Mouse (Mus musculus) kidney, embryonic 15.5 days (tissue): ENCODE results near the gene Osbpl10. TPM values are rescaled to one million over a fixed set of nuclear protein-coding genes. Genes with fewer than 3 reads are reported as not detected.
"Not testable (repeated sequence)": the region's sequence is repeated elsewhere in the genome, so short reads cannot be mapped to it uniquely, and the experiment has no call there.

ENCODE experiments used
- ATAC-seq: fragments of 200-750 bp; cut with Nextera tagmentation; replicated peaks from 2 replicates; pipeline ENCODE4 v1.8.0; 2017; ENCODE audit warnings: moderate TSS enrichment; ENCODE audit not compliant: low FRiP score
- H3K27ac ChIP-seq: fragments of 300-500 bp; sonication (generic); 2 replicates; pipeline ENCODE4 v1.5.1; 2015; ENCODE audit warnings: mild to moderate bottlenecking, inconsistent platforms
- H3K27me3 ChIP-seq: fragments of 300-500 bp; sonication (generic); 2 replicates; pipeline ENCODE4 v1.6.1; 2015; ENCODE audit warnings: inconsistent platforms
- H3K36me3 ChIP-seq: fragments of 300-500 bp; sonication (generic); 2 replicates; pipeline ENCODE4 v1.6.1; 2015; ENCODE audit warnings: inconsistent platforms
- H3K4me1 ChIP-seq: fragments of 300-500 bp; sonication (generic); 2 replicates; pipeline ENCODE4 v1.6.1; 2015; ENCODE audit warnings: inconsistent platforms
- H3K4me2 ChIP-seq: fragments of 300-500 bp; sonication (generic); 2 replicates; pipeline ENCODE4 v1.6.1; 2015; ENCODE audit warnings: moderate library complexity, mild to moderate bottlenecking, inconsistent platforms
- H3K4me3 ChIP-seq: fragments of 300-500 bp; sonication (generic); replicated peaks from 2 replicates; pipeline ENCODE4 v1.5.1; 2015; ENCODE audit warnings: mild to moderate bottlenecking, inconsistent platforms
- H3K9ac ChIP-seq: fragments of 300-500 bp; sonication (generic); 2 replicates; pipeline ENCODE4 v1.6.1; 2015; ENCODE audit warnings: mild to moderate bottlenecking, inconsistent platforms
- H3K9me3 ChIP-seq: fragments of 300-500 bp; sonication (generic); replicated peaks from 2 replicates; pipeline ENCODE4 v1.6.1; 2016; ENCODE audit warnings: inconsistent platforms
- WGBS: fragments of 180-500 bp; shearing (Covaris S2); methylation state at CpG from one replicate; pipeline ENCODE4 v1.1.7; 2015; ENCODE audit warnings: mixed read lengths; 5-methylcytosine and 5-hydroxymethylcytosine counted together
- polyA plus RNA-seq: library from polyadenylated mRNA; unstranded; fragments of >200 nt; fragmentation: Nextera tagmentation; extraction: Ambion mirVana; gene quantifications from 2 replicates; pipeline ENCODE4 v1.2.1, GENCODE M21; 2015

Osbpl10 gene
- polyA plus RNA-seq, 1 experiment from 2014 or later = 3.1 TPM

- Histone ChIP-seq H3K27me3 (no peaks in the 10 kb centered on the region), H3K4me1 (peaks cover 36% of the 10 kb centered on the region), H3K27ac (peak overlapping the region; percentile 28), H3K9ac (no peak overlapping the region), H3K4me3 (no peak overlapping the region), H3K36me3 (no peaks in the 10 kb centered on the region), H3K4me2 (no peak overlapping the region), H3K9me3 (no peaks in the 10 kb centered on the region; the same call in 1 of the 2 replicates)
- WGBS = 77% methylated on average over 7 of the region's 7 CpGs
- no peak for ATAC-seq
These were observed 29.8 kb downstream of the Osbpl10 start for GRCm38 (mm10) chr9:115008194-115008593.

GRCm38 (mm10) chr9:115012367-115012766 is 34.0 kb downstream of the Osbpl10 start:
- H3K27ac ChIP-seq = no peak overlapping the region

GRCm38 (mm10) chr9:115020141-115020540 is 41.8 kb downstream of the Osbpl10 start:
- no peak for ATAC-seq
- Histone ChIP-seq H3K36me3 (no peaks in the 10 kb centered on the region), H3K4me3 (no peak overlapping the region), H3K27me3 (no peaks in the 10 kb centered on the region), H3K4me2 (no peak overlapping the region), H3K4me1 (no peaks in the 10 kb centered on the region), H3K9me3 (0 out of 2 replicates have a peak, but pooled peaks cover 2% of the 10 kb centered on the region), H3K9ac (no peak overlapping the region), H3K27ac (no peak overlapping the region)
- WGBS = 78% methylated on average over 7 of the region's 7 CpGs

More at GRCm38 (mm10) chr9:115012367-115012766, 34.0 kb downstream of the Osbpl10 start:
- no peak overlapping the region for H3K4me3 ChIP-seq
- peaks cover 16% of the 10 kb centered on the region for H3K4me1 ChIP-seq
- peak overlapping the region; percentile 10; the same call in 1 of the 2 replicates for H3K4me2 ChIP-seq
- peaks cover 2% of the 10 kb centered on the region; the same call in 1 of the 2 replicates for H3K9me3 ChIP-seq
- WGBS = 32% methylated on average over 12 of the region's 12 CpGs
- no peak overlapping the region for H3K9ac ChIP-seq
- no peak for ATAC-seq
- no peaks in the 10 kb centered on the region for H3K36me3 ChIP-seq
- no peaks in the 10 kb centered on the region for H3K27me3 ChIP-seq

- H3K4me3 ChIP-seq = no peak overlapping the region
- WGBS = 82% methylated on average over 2 of the region's 2 CpGs
- no peak overlapping the region for H3K9ac ChIP-seq
- H3K9me3 ChIP-seq = no peaks in the 10 kb centered on the region
- no peaks in the 10 kb centered on the region for H3K27me3 ChIP-seq
- no peak for ATAC-seq
- no peaks in the 10 kb centered on the region for H3K36me3 ChIP-seq
- H3K4me2 ChIP-seq = no peak overlapping the region
- H3K27ac ChIP-seq = no peak overlapping the region
- no peaks in the 10 kb centered on the region for H3K4me1 ChIP-seq
These were observed 43.0 kb downstream of the Osbpl10 start for GRCm38 (mm10) chr9:115021419-115021818.

- 91% methylated on average over 3 of the region's 3 CpGs for WGBS
- Histone ChIP-seq H3K27me3 (no peaks in the 10 kb centered on the region), H3K36me3 (no peaks in the 10 kb centered on the region), H3K27ac (no peak overlapping the region), H3K4me1 (no peaks in the 10 kb centered on the region), H3K9ac (no peak overlapping the region), H3K9me3 (no peaks in the 10 kb centered on the region), H3K4me3 (no peak overlapping the region), H3K4me2 (no peak overlapping the region)
- no peak for ATAC-seq
These were observed 44.8 kb downstream of the Osbpl10 start for GRCm38 (mm10) chr9:115023137-115023536.

GRCm38 (mm10) chr9:115023708-115024383 is 45.5 kb downstream of the Osbpl10 start:
- Histone ChIP-seq H3K9ac (no peak overlapping the region), H3K4me3 (no peak overlapping the region), H3K4me2 (no peak overlapping the region), H3K27me3 (no peaks in the 10 kb centered on the region), H3K36me3 (no peaks in the 10 kb centered on the region), H3K4me1 (no peaks in the 10 kb centered on the region), H3K9me3 (no peaks in the 10 kb centered on the region), H3K27ac (no peak overlapping the region)
- WGBS = 87% methylated on average over 10 of the region's 10 CpGs
- ATAC-seq = no peak

- no peak overlapping the region for H3K27ac ChIP-seq
- WGBS = 26% methylated on average over 3 of the region's 3 CpGs
- peaks cover 5% of the 10 kb centered on the region; the same call in 1 of the 2 replicates for H3K4me1 ChIP-seq
- H3K27me3 ChIP-seq = no peaks in the 10 kb centered on the region
- no peak for ATAC-seq
- no peaks in the 10 kb centered on the region for H3K36me3 ChIP-seq
- H3K4me3 ChIP-seq = no peak overlapping the region
- no peak overlapping the region for H3K4me2 ChIP-seq
- no peaks in the 10 kb centered on the region for H3K9me3 ChIP-seq
- H3K9ac ChIP-seq = no peak overlapping the region
These were observed 50.9 kb downstream of the Osbpl10 start for GRCm38 (mm10) chr9:115029307-115029706.

GRCm38 (mm10) chr9:115030581-115030980 is 52.2 kb downstream of the Osbpl10 start:
- Histone ChIP-seq H3K4me2 (no peak overlapping the region), H3K36me3 (no peaks in the 10 kb centered on the region), H3K27me3 (no peaks in the 10 kb centered on the region), H3K4me3 (no peak overlapping the region), H3K4me1 (peaks cover 5% of the 10 kb centered on the region; the same call in 1 of the 2 replicates), H3K27ac (no peak overlapping the region), H3K9ac (no peak overlapping the region), H3K9me3 (no peaks in the 10 kb centered on the region)
- ATAC-seq = no peak
- WGBS = 74% methylated on average over 4 of the region's 4 CpGs

- H3K36me3 ChIP-seq, ATAC-seq, H3K27ac ChIP-seq, H3K4me3 ChIP-seq, H3K4me2 ChIP-seq, H3K27me3 ChIP-seq, H3K9me3 ChIP-seq, H3K9ac ChIP-seq, H3K4me1 ChIP-seq: not testable (repeated sequence)
- 96% methylated on average over 1 of the region's 1 CpGs for WGBS
These were observed 52.7 kb downstream of the Osbpl10 start for GRCm38 (mm10) chr9:115031046-115031445.

- Histone ChIP-seq H3K4me3 (no peak overlapping the region), H3K36me3 (no peaks in the 10 kb centered on the region), H3K9ac (no peak overlapping the region), H3K27ac (no peak overlapping the region), H3K4me2 (no peak overlapping the region), H3K4me1 (peaks cover 5% of the 10 kb centered on the region; the same call in 1 of the 2 replicates), H3K27me3 (no peaks in the 10 kb centered on the region), H3K9me3 (no peaks in the 10 kb centered on the region)
- no peak for ATAC-seq
- WGBS = 94% methylated on average over 7 of the region's 7 CpGs
These were observed 54.4 kb downstream of the Osbpl10 start for GRCm38 (mm10) chr9:115032786-115033185.

GRCm38 (mm10) chr9:115034271-115034670 is 55.9 kb downstream of the Osbpl10 start:
- ATAC-seq = no peak
- Histone ChIP-seq H3K9ac (no peak overlapping the region), H3K27me3 (no peaks in the 10 kb centered on the region), H3K4me2 (no peak overlapping the region), H3K9me3 (no peaks in the 10 kb centered on the region), H3K4me3 (no peak overlapping the region), H3K4me1 (peaks cover 16% of the 10 kb centered on the region), H3K27ac (no peak overlapping the region), H3K36me3 (no peaks in the 10 kb centered on the region)
- 64% methylated on average over 6 of the region's 6 CpGs for WGBS

- ATAC-seq = no peak
- Histone ChIP-seq H3K36me3 (no peaks in the 10 kb centered on the region), H3K27ac (no peak overlapping the region), H3K4me2 (no peak overlapping the region), H3K4me3 (no peak overlapping the region), H3K9me3 (no peaks in the 10 kb centered on the region), H3K27me3 (no peaks in the 10 kb centered on the region), H3K4me1 (peaks cover 15% of the 10 kb centered on the region), H3K9ac (no peak overlapping the region)
- WGBS = 75% methylated on average over 7 of the region's 7 CpGs
These were observed 56.4 kb downstream of the Osbpl10 start for GRCm38 (mm10) chr9:115034788-115035187.

- ATAC-seq = no peak
- H3K4me3 ChIP-seq = no peak overlapping the region
- WGBS = 22% methylated on average over 14 of the region's 14 CpGs
- no peaks in the 10 kb centered on the region for H3K36me3 ChIP-seq
- H3K4me2 ChIP-seq = peak overlapping the region; percentile 21; the same call in 1 of the 2 replicates
- H3K9me3 ChIP-seq = no peaks in the 10 kb centered on the region
- H3K27ac ChIP-seq = peak overlapping the region; percentile 45
- no peaks in the 10 kb centered on the region for H3K27me3 ChIP-seq
- H3K9ac ChIP-seq = no peak overlapping the region
- peaks cover 15% of the 10 kb centered on the region for H3K4me1 ChIP-seq
These were observed 59.8 kb downstream of the Osbpl10 start for GRCm38 (mm10) chr9:115038215-115038614.
